10 mouse cellular contexts compared by ENCODE assay signal in the genomic region with DNA sequence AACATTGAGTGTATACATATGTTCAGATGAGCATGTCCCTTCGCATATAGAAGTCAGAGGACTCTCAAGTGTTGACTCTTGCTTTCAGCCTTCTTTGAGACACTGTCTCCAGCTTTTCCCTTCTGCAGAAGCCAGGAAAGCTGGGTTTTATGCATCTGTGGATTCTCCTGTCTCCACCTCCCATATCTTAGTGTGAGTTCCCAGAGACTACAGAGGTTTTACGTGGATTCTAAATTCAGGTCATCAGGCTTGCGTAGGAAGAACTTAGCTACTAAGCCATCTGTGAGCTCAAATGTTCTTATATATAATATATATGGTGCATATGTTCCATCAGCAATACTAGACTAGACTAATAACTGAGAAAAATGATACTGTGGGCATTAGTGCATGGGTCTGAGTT.
"Had no signal": no experiment of that assay in that cellular context is flagged by ENCODE, and none has a peak within 500 bp of the region (broad histone marks: within the 10 kb centered on the region; RNA-seq: fewer than 3 reads in every experiment).

No protein-coding gene starts in this region.

- H3K4me2 ChIP-seq: lung, embryonic 14.5 days; midbrain, embryonic 12.5 days; neural tube, embryonic 13.5 days; neural tube, embryonic 15.5 days had no signal

- H3K4me3 ChIP-seq: midbrain, embryonic 10.5 days; midbrain, embryonic 12.5 days; myocyte; neural tube, embryonic 13.5 days; neural tube, embryonic 15.5 days had no signal

- DNase-seq: lung, embryonic 14.5 days; midbrain, embryonic 14.5 days; retina, postnatal 1 day; right cerebral cortex, postnatal 14 days had no signal

- H3K4me1 ChIP-seq: midbrain, embryonic 10.5 days; neural tube, embryonic 13.5 days; neural tube, embryonic 15.5 days had no signal

- H3K27me3 ChIP-seq: midbrain, embryonic 12.5 days; neural tube, embryonic 13.5 days; neural tube, embryonic 15.5 days had no signal

- H3K9me3 ChIP-seq: midbrain, embryonic 10.5 days; midbrain, embryonic 12.5 days; neural tube, embryonic 13.5 days; neural tube, embryonic 15.5 days had no signal

- ATAC-seq: midbrain, embryonic 16.5 days had no signal

- H3K27ac ChIP-seq: midbrain, embryonic 10.5 days; midbrain, embryonic 12.5 days; neural tube, embryonic 13.5 days; neural tube, embryonic 15.5 days had no signal

- H3K9ac ChIP-seq: lung, embryonic 14.5 days; midbrain, embryonic 12.5 days; neural tube, embryonic 13.5 days; neural tube, embryonic 15.5 days had no signal
